Mouse (Mus musculus) liver, postnatal 0 days (tissue): ENCODE measurements around the gene Fbxo39.

Experiments
- CTCF ChIP-seq: sonication (generic); IDR thresholded peaks from 2 replicates; pipeline ENCODE4 v1.5.1; 2016; ENCODE audit warnings: antibody characterized with exemption, low read depth
- EP300 ChIP-seq: IDR thresholded peaks from 2 replicates; pipeline ENCODE4 v1.6.1; 2016; ENCODE audit warnings: antibody characterized with exemption, low read depth, mild to moderate bottlenecking

- no peak for TF ChIP-seq CTCF
- no peak for TF ChIP-seq EP300
Measured at GRCm38 (mm10) chr11:72318026-72318425, 3.8 kb downstream of the Fbxo39 start.
